In the genomic region with DNA sequence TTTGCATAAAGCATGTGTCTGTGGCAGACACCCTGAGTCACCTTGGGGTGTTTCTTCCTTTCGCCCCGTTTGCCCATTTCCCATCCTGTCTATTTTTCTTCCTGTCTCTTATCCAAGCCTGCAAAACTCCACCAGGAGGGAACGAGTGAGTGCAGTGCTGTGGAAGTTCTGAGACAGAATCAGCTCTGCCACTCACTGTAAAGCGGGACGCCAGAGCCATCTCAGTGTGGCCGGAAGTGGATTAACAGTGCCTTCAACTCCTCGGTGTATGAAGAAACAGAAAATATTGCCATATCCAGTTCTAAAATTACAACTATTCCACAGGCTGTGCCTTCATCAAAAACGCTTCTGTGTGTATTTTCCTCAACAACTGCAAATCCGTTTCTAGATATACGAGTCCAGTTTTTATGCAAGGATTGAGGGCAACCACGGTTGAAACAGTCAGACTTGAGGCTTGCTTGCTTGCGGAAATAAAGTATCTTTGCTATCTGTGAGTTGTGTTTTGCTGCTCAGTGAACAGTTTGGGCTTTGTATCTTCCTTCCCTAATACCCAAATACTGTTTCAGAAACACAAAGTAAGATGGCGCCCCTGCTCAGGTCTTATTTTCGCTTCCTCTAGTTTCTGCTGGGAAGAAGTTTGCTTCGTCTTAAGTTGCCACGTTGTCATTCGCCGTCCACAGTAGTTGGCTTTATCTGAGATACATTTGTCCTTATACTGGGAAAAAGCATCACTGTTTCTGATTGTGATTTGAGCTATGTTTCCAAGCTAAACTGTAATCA, we compare ENCODE assay signal across 16 mouse cellular contexts. TPM values are rescaled to one million over a fixed set of nuclear protein-coding genes. Genes with fewer than 3 reads are reported as not detected.
DNase-seq lines count a peak whose midpoint lies in the region; ATAC-seq and TF ChIP-seq lines count a peak whose summit lies in the region.
"Had no signal": no experiment of that assay in that cellular context is flagged by ENCODE, and none has a peak within 500 bp of the region (broad histone marks: within the 10 kb centered on the region; RNA-seq: fewer than 3 reads in every experiment).

No protein-coding gene starts in this region.

- no peak overlapping the region for H3K27ac ChIP-seq in heart, embryonic 16.5 days (ENCODE audit: low read length)
- H3K27ac ChIP-seq in testis, adult 2 months (ENCODE audit: control insufficient read depth, insufficient read depth, low read depth, low read length) = no peak overlapping the region
- H3K27ac ChIP-seq in midbrain, embryonic 16.5 days (ENCODE audit: low read length) = peak overlapping the region; percentile 59
- H3K27ac ChIP-seq: forebrain, embryonic 12.5 days; hindbrain, postnatal 0 days had no signal

- 56% methylated on average over 18 of the region's 18 CpGs for WGBS in heart, embryonic 16.5 days
- 68% methylated on average over 18 of the region's 18 CpGs for WGBS in midbrain, embryonic 16.5 days

- H3K9ac ChIP-seq in heart, embryonic 16.5 days (ENCODE audit: low read length) = no peak overlapping the region
- no peak overlapping the region for H3K9ac ChIP-seq in midbrain, embryonic 16.5 days (ENCODE audit: low read depth, low read length)
- H3K9ac ChIP-seq: forebrain, embryonic 12.5 days had no signal

- H3K9me3 ChIP-seq in heart, embryonic 16.5 days (replicated peaks; ENCODE audit: control insufficient read depth, low read length) = no peaks in the 10 kb centered on the region
- no peaks in the 10 kb centered on the region for H3K9me3 ChIP-seq in midbrain, embryonic 16.5 days (replicated peaks; ENCODE audit: control insufficient read depth, low read length, poor library complexity, severe bottlenecking)
- H3K9me3 ChIP-seq: forebrain, embryonic 12.5 days had no signal

- no peak for DNase-seq in heart, postnatal 4 days
- DNase-seq in testis, postnatal 14 days (ENCODE audit: low spot score) = no peak
- DNase-seq in layer of hippocampus, adult 9-11 months = no peak
- no peak for DNase-seq in right cerebral cortex, postnatal 14 days
- DNase-seq in kidney, adult 11 months = no peak
- DNase-seq: gastrocnemius, postnatal 14 days; kidney, postnatal 4 days had no signal

- H3K4me2 ChIP-seq in heart, embryonic 16.5 days (ENCODE audit: low read depth, low read length) = peak overlapping the region; percentile 50
- no peak overlapping the region for H3K4me2 ChIP-seq in midbrain, embryonic 16.5 days (ENCODE audit: low read length)

- H3K4me1 ChIP-seq in heart, embryonic 16.5 days (ENCODE audit: control insufficient read depth, insufficient read depth, low read length) = no peaks in the 10 kb centered on the region
- peaks cover 2% of the 10 kb centered on the region; the same call in 1 of the 2 replicates for H3K4me1 ChIP-seq in testis, adult 2 months (ENCODE audit: control insufficient read depth, insufficient read depth, low read length)
- peaks cover 20% of the 10 kb centered on the region for H3K4me1 ChIP-seq in midbrain, embryonic 16.5 days (ENCODE audit: control insufficient read depth, insufficient read depth, low read length)

- H3K27me3 ChIP-seq in heart, embryonic 16.5 days (ENCODE audit: control insufficient read depth, insufficient read depth, low read length) = no peaks in the 10 kb centered on the region
- no peaks in the 10 kb centered on the region for H3K27me3 ChIP-seq in testis, adult 2 months (ENCODE audit: control insufficient read depth, insufficient read depth, low read length)
- no peaks in the 10 kb centered on the region for H3K27me3 ChIP-seq in midbrain, embryonic 16.5 days (ENCODE audit: control insufficient read depth, insufficient read depth, low read depth, low read length)
- H3K27me3 ChIP-seq: forebrain, embryonic 12.5 days had no signal

- H3K36me3 ChIP-seq in heart, embryonic 16.5 days (ENCODE audit: control insufficient read depth, insufficient read depth) = no peaks in the 10 kb centered on the region
- no peaks in the 10 kb centered on the region for H3K36me3 ChIP-seq in testis, adult 2 months (ENCODE audit: control insufficient read depth, insufficient read depth, low read length)
- no peaks in the 10 kb centered on the region for H3K36me3 ChIP-seq in midbrain, embryonic 16.5 days (ENCODE audit: control insufficient read depth, insufficient read depth, low read length)
- H3K36me3 ChIP-seq: forebrain, embryonic 12.5 days had no signal

- no peak for ATAC-seq in heart, embryonic 16.5 days (replicated peaks; ENCODE audit: extremely low read depth, insufficient read depth, low FRiP score)
- no peak for ATAC-seq in midbrain, embryonic 16.5 days
- ATAC-seq: hindbrain, postnatal 0 days; lung, postnatal 0 days had no signal

- TF ChIP-seq CTCF in testis, adult 2 months (IDR thresholded peaks at IDR 0.05; ENCODE audit: control insufficient read depth, insufficient read depth, insufficient replicate concordance, low read depth, low read length) = no peak

- H3K4me3 ChIP-seq in heart, embryonic 16.5 days (ENCODE audit: low read length) = no peak overlapping the region
- H3K4me3 ChIP-seq in testis, adult 2 months (ENCODE audit: control insufficient read depth, low read depth, low read length) = peak overlapping the region; percentile 31; the same call in 1 of the 2 replicates
- no peak overlapping the region for H3K4me3 ChIP-seq in midbrain, embryonic 16.5 days (ENCODE audit: low read depth, low read length)
- H3K4me3 ChIP-seq: forebrain, embryonic 12.5 days had no signal

- TF ChIP-seq POLR2A in testis, adult 2 months (IDR thresholded peaks at IDR 0.05; ENCODE audit: control insufficient read depth, low read depth, low read length) = no peak

RNA-seq across cellular contexts. Expression of a gene that starts 54.1 kb away (rescaled TPM):
- polyA plus RNA-seq in heart, embryonic 16.5 days (2015; fragmentation: Nextera tagmentation; extraction: Ambion mirVana) = not detected in 2 replicates
- not detected for total RNA-seq in heart, postnatal 4 days (2021)
- polyA plus RNA-seq in testis, adult 2 months (2012; rRNA removed) = 0.23 TPM in 1 of 2 replicates, not detected in the other
- polyA plus RNA-seq in midbrain, embryonic 16.5 days (2015; fragmentation: Nextera tagmentation; extraction: Ambion mirVana) = not detected in 2 replicates
- total RNA-seq: gastrocnemius, postnatal 14 days; hindbrain, postnatal 0 days; left cerebral cortex, postnatal 25 days had no signal
- polyA plus RNA-seq: forebrain, embryonic 12.5 days; hindbrain, postnatal 0 days; neural tube, embryonic 14.5 days; urinary bladder, adult 2 months had no signal
